Mouse (Mus musculus) lung, embryonic 14.5 days (tissue): ENCODE data around the gene Wnt7b. TPM values are rescaled to one million over a fixed set of nuclear protein-coding genes. Genes with fewer than 3 reads are reported as not detected.

Experiments
- ATAC-seq: fragments of 200-750 bp; cut with Nextera tagmentation; 2 replicates; pipeline ENCODE4 v1.8.0; 2017; ENCODE audit warnings: mild to moderate bottlenecking, moderate TSS enrichment, moderate library complexity; ENCODE audit not compliant: insufficient read depth
- DNase-seq: peaks from one replicate; pipeline ENCODE4 v3.0.0-alpha.2; 2015
- H3K27ac ChIP-seq: fragments of 300-500 bp; sonication (generic); 2 replicates; pipeline ENCODE4 v1.5.1; 2014; ENCODE audit warnings: low read depth, mild to moderate bottlenecking, moderate library complexity
- H3K27me3 ChIP-seq: fragments of 300-500 bp; sonication (generic); 2 replicates; pipeline ENCODE4 v1.6.1; 2014; ENCODE audit warnings: low read length, control low read depth; ENCODE audit not compliant: insufficient read depth
- H3K36me3 ChIP-seq: fragments of 300-500 bp; sonication (generic); 2 replicates; pipeline ENCODE4 v1.6.1; 2014; ENCODE audit warnings: control low read depth; ENCODE audit not compliant: insufficient read depth
- H3K4me1 ChIP-seq: fragments of 300-500 bp; sonication (generic); 2 replicates; pipeline ENCODE4 v1.6.1; 2014; ENCODE audit warnings: antibody characterized with exemption, control low read depth; ENCODE audit not compliant: insufficient read depth
- H3K4me2 ChIP-seq: fragments of 300-500 bp; sonication (generic); 2 replicates; pipeline ENCODE4 v1.6.1; 2014; ENCODE audit warnings: mild to moderate bottlenecking
- H3K4me3 ChIP-seq: fragments of 300-500 bp; sonication (generic); 2 replicates; pipeline ENCODE4 v1.5.1; 2014; ENCODE audit warnings: low read depth, low read length
- H3K9ac ChIP-seq: fragments of 300-500 bp; sonication (generic); 2 replicates; pipeline ENCODE4 v1.6.1; 2014
- H3K9me3 ChIP-seq: fragments of 300-500 bp; sonication (generic); 2 replicates; pipeline ENCODE4 v1.6.1; 2016; ENCODE audit warnings: low read depth, low read length, control low read depth
- CTCF ChIP-seq: IDR thresholded peaks from 2 replicates; pipeline ENCODE4 v1.5.1; 2016; ENCODE audit warnings: antibody characterized with exemption, low read depth
- WGBS: fragments of 180-500 bp; shearing (Covaris S2); extraction: QIAGEN DNeasy Blood & Tissue Kit; methylation state at CpG from one replicate; pipeline ENCODE4 v1.1.7; 2014; 5-methylcytosine and 5-hydroxymethylcytosine counted together
- polyA plus RNA-seq: library from polyadenylated mRNA; unstranded; fragments of >200 nt; fragmentation: Nextera tagmentation; extraction: Ambion mirVana; gene quantifications from 2 replicates; pipeline ENCODE4 v1.2.1, GENCODE M21; 2014

Gene Wnt7b
- polyA plus RNA-seq, 1 experiment from 2014 or later = 77.0 TPM

GRCm38 (mm10) chr15:85494163-85494621, 88.1 kb downstream of the Wnt7b start:
- H3K27ac ChIP-seq = no peak overlapping the region
- no peaks in the 10 kb centered on the region for H3K4me1 ChIP-seq
- H3K36me3 ChIP-seq = no peaks in the 10 kb centered on the region
- no peak overlapping the region for H3K9ac ChIP-seq
- H3K27me3 ChIP-seq = peaks cover 6% of the 10 kb centered on the region
- DNase-seq (no peak), ATAC-seq (no peak)
- H3K4me2 ChIP-seq = no peak overlapping the region
- 16% methylated on average over 11 of the region's 11 CpGs for WGBS
- H3K9me3 ChIP-seq = no peaks in the 10 kb centered on the region
- H3K4me3 ChIP-seq = no peak overlapping the region
- TF ChIP-seq CTCF = no peak

DNA sequence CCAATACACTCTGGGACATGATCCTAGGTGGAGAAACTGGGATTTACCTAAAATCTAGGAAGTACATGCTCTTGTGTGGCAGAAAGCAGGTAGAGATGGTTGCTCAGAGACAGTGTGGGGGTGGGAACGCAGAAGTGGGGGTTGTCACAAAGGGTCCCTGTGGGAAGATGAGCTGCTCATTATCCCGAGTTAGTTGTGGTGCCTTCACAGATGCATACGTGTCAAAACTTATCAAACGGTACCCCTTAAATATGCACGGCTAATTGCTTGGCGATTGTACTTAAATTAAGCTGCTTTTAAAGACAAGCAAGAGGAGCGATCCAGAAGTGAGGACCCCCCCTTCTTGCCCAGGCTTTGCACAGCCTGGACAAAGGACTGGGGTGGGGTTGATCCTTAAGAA, 92.5 kb downstream of the Wnt7b start:
- no peak overlapping the region for H3K4me2 ChIP-seq
- no peak overlapping the region for H3K9ac ChIP-seq
- H3K4me1 ChIP-seq = no peaks in the 10 kb centered on the region
- no peaks in the 10 kb centered on the region for H3K36me3 ChIP-seq
- no peak overlapping the region for H3K27ac ChIP-seq
- DNase-seq (no peak), ATAC-seq (no peak)
- peaks cover 6% of the 10 kb centered on the region for H3K27me3 ChIP-seq
- H3K9me3 ChIP-seq = no peaks in the 10 kb centered on the region
- no peak overlapping the region for H3K4me3 ChIP-seq
- WGBS = 73% methylated on average over 7 of the region's 7 CpGs
- no peak for TF ChIP-seq CTCF

GRCm38 (mm10) chr15:85488900-85489299, 93.4 kb downstream of the Wnt7b start:
- TF ChIP-seq CTCF = no peak
- H3K27me3 ChIP-seq = peaks cover 3% of the 10 kb centered on the region; the same call in 1 of the 2 replicates
- WGBS = 75% methylated on average over 10 of the region's 10 CpGs
- H3K27ac ChIP-seq = no peak overlapping the region
- no peak overlapping the region for H3K4me2 ChIP-seq
- H3K9ac ChIP-seq = no peak overlapping the region
- ATAC-seq (no peak), DNase-seq (no peak)
- no peaks in the 10 kb centered on the region for H3K36me3 ChIP-seq
- no peaks in the 10 kb centered on the region for H3K4me1 ChIP-seq
- H3K4me3 ChIP-seq = no peak overlapping the region
- no peaks in the 10 kb centered on the region for H3K9me3 ChIP-seq

Other genes with a start within 250 kb of the Wnt7b start
- gene Atxn10, start 246.2 kb downstream of the Wnt7b start, polyA plus RNA-seq = 345 and 360 TPM in 2 replicates
- gene 7530416G11Rik, start 79.2 kb downstream of the Wnt7b start, polyA plus RNA-seq = not detected in 2 replicates
- 2.7 and 3.3 TPM in 2 replicates for gene Ppara, start 152.5 kb upstream of the Wnt7b start, polyA plus RNA-seq
- 26.8 and 31.2 TPM in 2 replicates for gene Cdpf1, start 229.2 kb upstream of the Wnt7b start, polyA plus RNA-seq
- gene Pkdrej, start 239.3 kb upstream of the Wnt7b start, polyA plus RNA-seq = 0.20 and 0.24 TPM in 2 replicates
- gene Ttc38, start 249.8 kb upstream of the Wnt7b start, polyA plus RNA-seq = 3.4 and 4.1 TPM in 2 replicates